Mouse (Mus musculus) layer of hippocampus, postnatal 14 days (tissue): ENCODE results near the gene Dnah2. TPM values are rescaled to one million over a fixed set of nuclear protein-coding genes. Genes with fewer than 3 reads are reported as not detected.

ENCODE experiments used
- DNase-seq, 2 experiments: peaks; one replicate each; pipeline ENCODE4 v3.0.0; 2021 to 2022; ENCODE audit warnings: low spot score in 2 of 2, mixed read lengths in 1 of 2
- total RNA-seq, 2 experiments: library from RNA; stranded (reverse); gene quantifications; 2 replicates each; pipeline ENCODE4 v1.2.3; 2021

The Dnah2 gene
- total RNA-seq, 2 experiments from 2014 or later = 5.8 to 6.3 TPM

DNA sequence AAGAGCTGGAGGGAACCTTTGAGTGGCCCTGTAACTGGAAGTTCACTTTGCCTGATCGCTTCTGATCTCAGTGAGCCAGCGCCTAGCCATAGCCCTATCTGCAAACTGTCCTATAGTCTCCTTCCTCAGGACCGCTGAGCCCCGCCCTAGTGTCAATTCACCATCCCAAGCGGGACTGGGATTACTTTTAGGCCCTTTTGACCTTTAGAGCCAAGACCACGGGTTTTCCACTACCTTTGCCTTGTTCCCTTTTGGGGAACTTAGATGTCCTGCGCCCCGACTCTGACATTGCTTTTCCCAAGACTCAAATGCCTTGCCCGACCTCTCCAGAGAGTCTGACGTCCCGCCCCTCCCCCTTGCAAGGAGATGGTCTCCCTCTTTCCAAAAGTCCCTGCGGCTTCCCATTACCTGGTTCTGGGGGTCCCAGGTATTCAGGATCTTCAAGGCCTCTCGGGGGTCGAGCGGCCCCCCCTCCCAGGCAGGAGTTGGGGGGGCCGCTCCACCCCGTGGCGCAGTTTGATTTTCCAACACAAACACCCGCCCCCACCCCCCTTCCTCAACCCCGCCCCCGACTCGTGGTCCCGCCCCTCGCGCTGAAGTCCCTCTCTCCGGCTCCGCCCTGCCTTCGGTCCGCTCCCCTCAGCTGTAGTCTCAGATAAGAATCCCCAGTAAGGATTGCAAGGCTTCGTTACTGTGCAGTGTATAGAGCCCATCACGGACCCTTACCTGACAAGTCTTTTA is 128.9 kb downstream of the Dnah2 start:
- DNase-seq = no peak

DNA sequence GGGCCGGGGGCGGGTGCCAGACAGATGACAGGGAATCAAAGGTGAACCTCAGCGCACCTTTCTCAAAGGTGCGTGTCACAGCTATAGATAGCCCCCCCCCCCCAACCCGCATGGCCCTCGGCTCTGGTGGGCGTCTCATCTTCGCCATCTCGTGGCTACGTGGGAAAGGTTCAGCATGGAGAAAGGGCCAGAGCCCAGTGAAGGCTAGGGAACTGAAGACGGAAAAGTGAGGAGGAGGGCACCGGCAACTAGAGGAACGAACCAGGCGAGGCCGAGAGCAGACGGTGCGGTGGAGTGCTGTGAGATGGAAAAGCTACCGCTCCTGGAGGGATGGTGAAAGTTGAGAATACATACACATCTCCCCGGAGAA is 129.5 kb downstream of the Dnah2 start:
- no peak for DNase-seq

DNA sequence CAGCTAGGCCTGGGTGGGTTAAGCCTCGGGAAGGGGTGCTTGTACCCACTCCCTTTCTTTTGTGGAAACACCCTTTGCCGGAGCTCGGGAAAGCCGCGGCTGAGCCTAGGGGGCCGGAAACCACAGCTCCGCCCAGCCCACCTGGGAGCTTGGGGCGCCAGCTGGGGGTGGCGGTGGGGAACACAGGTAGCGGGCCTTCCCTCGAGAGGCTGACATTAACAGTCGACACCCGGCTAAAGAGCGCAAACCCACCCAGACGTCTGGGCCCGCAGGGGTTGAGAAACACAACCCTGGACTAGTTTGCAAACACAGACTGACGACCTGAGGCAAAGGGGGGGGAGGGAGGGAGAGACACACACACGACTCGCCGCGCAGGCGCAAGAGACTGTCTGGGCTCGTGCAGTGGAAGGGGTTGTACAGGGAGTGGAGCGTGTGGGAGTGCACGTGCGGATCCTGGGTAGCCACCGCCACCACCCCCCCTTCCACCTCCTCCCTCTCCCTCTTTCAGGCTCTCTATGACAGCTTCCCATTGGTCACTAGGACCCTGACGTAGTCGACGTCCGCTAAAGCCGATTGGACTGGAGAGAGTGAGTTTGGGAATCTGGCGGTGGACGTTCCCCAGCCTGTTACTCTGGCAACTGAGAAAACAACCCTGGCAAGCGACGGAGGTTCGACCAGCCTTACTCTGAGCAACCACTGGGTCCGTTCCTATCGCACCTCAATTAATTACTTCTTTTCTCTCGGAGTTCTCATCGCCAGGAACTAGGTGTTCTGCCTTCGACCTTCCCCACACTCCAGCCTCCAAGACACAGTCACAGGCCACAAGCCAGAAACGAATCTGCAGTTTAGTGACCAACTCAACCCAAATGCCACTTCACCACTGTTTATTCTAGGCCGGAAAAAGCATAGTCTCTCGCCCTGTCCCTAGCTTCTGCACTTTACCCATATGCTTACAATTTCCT is 130.1 kb downstream of the Dnah2 start:
- peak; percentile 85 to 96 for DNase-seq

DNA sequence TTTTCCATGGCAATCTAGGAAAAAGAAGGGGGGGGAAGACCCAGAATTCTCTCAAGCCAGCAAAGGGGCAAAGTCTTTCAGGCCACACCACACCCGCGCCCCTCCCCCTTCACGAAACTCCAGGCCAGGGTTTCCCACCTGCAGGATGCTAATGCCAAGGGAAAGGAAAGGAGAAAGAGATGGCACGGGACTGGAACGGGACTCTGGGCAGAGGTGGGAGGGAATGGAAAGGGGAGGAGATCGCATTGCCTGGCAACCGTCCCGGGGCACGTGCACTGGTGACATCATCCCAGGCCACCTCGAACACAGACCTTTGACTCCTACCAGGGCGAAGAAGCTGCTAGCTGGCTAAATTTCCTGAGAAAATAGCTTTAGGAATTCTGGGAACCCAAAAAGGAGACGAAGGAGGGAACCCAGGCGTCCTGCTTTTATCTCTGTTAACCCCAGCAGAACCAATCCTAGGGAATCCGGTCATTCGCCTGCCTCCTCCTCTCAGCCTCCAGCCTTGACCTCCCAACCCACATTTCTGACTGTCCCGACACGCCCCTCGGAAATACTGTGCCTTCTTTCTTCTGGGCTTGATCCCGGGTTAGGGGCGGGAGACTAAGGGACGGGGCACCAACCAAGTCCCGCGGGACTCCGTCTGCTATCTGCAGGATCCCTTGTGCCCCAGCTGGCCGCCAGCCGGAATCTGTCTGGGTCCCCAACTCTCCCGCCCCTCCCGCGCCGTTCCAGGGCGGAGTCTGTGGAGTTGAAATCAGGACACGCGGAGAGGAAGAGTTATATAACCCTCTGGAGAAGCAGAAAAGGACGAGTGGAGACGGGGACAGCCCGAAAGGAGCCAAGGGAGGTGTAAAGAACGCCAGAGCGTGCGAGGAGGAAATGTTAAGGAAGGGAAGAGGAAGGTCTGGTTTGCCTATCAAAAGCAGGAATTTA is 131.2 kb downstream of the Dnah2 start:
- peak; percentile 92 to 96 for DNase-seq

DNA sequence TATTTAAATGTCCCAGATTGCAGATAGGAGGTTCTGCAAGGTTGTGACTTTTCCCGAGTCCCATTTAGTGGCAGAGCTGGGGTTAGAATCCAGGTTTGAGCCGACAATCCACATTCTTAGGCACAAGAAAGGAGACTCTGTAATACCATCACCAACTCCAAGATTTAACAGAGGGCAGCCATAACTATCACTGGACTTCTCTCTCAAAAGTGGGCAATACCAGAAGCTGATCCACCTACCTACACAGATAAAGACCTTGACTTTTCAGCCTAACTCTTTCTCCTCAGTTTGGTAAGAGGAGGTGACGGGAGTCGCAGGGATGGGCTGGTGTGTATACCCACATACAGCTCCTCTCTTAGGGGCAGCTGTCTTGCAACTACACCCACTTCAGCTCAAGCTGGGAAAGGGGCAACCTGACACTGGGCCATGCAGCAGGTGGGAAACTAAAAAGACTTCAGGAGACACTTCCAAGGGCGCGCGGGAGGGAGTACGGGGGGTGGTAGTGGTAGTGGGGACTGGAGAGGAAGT is 131.9 kb downstream of the Dnah2 start:
- no peak for DNase-seq

DNA sequence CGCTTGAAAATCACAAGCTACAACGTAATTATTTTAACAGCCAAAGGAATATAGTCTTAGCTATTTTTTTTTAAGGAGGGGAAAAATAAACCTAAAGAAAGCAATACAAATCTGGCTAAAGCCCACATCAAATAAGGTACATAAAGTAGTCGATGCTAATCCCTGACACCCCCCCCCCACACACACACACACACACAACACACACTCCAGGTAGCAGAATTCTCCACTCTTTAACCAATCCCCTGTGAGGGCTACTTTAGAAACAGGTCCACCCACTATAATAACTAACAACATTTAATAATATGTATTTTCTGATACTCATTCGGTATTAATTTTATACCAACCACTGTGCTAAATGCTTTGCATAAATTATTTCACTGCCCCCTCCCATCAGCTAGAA is 132.4 kb downstream of the Dnah2 start:
- no peak for DNase-seq

DNA sequence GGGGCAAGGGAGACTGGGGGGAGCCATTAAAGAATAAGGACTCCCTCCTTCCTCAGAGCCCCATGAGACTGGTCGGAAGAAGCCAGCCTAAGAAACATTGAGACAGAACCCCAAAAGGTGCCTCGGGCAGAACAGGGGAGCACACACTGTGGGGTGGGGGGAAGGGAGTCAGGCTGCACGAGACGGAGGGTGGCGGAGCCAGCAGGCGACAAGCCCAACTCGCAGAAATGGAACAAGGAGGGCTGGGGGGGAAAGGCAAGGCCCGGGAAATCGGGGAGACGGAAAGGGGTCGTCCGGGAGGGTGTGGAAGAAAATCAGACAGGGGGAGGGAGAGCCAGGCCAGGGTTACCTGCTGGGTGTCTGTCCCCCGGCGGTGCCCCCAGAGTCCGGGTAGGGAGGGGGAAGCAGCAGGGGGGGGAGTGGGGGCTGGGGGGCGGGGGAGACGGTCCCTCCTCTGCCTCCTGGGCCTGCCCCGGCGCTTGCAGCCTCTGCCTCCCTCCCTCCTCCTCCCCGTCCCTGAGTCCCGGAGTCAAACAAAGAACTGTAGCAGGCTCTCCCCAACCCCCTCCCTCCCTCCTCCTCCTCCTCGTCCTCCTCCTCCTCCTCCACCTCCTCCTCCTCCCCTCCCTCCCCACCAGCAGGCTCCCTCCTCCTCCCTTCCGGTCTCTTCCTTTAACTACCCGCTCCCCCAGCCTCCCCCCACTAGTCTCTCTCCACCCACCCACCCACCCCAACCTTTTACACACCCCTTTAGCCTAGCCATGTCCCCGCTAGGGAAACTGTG is 133.1 kb downstream of the Dnah2 start:
- DNase-seq = peak in 1 of 2 experiments; percentile 63

DNA sequence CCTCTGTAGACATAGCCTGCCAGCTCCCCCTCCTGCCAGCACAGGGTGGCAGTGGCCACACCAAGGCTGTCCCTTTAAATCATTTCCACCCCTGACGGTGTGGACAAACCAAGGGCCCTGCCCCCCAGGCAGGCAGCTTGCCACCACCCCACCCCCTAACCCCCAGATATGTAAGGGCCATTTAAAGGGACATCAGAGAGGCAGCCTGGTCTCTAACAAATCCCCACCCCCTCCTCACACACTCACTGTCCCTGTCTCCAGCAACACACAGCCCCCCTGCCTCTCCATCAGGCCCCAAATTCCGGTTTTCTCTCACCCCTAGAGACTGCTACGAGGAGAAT is 133.6 kb downstream of the Dnah2 start:
- DNase-seq = peak; percentile 59 to 75

DNA sequence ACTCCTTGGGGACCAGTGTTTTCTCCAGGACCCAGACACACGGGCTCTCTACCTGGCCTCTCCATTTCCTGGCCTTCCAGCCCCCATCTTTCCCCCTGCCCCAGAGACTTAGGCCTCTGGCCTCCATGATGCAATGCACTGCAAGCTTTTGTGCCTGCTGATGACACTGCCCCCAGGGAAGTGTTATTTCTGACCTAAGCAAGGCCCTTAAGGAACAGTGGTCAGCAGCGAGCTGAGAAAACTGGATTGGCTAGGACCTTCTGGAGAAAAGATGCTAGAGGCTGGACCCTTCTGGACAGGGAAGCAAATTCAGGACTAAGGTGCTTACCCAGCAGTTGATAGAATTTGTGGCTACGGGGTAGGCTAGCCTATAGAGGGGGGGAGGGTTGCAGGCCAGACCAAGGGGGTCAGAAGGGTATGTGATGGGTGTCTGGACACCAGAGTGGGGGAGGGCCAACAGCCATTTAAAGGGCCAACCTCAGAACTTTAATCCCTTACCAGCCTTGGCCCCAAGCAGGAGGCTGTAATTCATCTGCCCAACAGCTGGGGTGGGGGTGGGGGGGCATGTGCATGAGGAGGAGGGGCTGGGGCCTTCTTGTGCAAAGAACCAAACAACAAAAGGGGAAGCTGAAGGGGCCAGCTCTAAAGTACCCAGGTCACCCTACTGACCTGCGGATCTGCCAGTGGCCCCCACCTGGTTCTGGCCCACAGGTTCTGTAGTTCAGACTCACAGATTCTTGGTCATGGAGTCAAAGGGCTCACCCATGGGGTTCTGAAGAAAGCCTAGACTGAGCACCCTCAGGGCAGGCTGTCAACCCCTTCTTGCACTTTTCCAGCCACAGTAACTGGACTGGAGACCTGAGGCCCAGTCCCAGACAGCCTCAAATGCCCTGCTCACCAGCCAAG is 134.2 kb downstream of the Dnah2 start:
- no peak for DNase-seq

DNA sequence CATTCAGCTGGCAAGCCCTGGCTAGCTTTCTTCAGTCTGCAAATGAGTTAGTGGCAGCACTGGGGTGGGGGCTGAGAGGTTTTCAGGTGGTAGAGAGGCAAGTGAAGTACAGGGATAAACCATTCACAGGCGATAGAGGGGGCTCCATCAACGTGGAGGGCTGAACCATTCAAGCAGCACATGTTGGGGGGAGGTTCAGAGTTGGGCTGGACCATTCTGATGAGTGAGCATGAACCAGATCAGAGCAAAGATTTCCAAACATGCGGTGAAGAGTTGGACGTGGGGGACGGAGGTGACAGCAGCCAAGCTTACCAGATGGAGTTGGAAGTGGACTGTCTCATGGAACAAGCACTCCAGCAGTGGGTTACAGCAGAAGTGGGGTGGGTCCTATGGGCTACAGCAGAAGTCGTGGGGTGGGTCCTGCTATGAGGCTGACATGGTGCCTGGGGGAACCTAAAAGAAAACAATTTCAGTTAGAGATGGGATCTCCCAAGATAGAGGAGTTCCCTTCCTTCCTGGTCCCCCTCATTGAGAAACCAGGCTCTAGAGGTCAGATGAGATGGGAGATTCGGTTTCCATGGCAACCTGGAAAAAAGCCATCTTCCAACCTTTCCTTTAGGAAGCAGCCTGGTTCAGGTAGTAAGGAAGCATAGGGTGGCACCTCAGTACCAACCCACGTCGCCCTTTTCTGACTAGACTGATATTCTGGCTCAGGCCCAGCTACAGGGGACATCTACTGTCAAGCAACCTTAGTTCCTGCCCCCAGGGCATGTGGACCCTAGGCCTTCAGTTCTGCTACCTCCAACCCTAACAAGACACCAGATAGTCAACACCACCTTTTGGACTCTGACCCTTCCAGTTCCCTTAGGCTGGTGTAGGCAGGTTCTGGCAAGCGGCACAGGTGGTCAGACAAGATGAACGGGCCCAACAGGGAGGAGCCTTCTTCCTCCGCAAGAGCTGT is 135.4 kb downstream of the Dnah2 start, which contains the start of gene Kdm6b:
Kdm6b (minus strand) TSS at position 455 of the 961 bp plus-strand sequence.
- DNase-seq = peak; percentile 65 to 76

DNA sequence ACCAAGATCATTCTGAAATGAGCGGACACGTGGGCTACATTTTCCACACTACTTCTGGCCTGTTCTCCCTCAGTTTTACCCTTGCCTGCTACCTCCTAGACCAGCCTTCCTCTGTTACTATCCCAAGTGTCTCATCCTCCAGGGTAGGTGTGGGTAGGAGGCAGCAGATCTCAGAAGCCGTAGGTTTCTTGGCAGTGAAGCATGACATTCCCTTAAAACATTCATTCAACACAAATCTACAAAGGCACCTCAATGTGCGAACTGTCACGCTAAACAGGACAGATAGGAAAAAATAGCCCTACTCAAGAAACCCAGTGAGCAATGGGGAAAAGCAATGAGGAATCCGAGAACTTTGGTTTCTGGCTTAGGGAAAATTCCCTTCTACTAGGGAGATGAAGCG is 136.4 kb downstream of the Dnah2 start:
- DNase-seq = no peak

DNA sequence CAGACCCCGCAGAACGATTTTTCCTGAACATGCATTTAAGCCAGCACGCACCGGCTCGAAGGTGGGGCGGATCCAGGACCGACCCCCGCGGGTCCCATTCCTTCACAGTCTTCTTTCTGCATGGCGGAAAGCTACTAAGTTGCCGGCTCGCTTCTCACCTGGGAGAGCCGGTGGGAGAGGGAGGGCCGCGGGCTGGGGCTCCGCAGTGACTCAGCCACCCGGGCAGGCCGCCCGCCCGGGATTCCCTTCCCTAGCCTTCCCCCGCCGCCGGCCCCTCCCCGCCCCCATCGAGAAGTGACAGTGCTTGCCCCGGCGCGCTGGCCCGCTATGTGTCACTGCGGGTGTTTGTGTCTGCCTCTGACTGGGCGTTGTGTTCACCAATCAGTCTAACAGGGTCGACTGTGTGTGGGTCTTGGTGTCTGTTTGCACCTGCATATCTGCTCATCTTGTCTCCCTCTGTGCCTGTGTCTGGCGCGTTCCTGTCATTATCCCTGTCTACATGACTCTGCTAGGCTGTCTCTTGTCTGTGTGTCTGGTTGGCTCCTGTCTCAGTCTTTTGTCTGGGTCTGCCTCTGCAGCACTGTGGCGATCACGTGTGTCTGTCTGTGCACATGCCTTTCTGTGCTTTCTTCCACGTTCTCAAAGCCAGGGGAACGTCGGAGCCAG is 137.2 kb downstream of the Dnah2 start:
- DNase-seq = peak in 1 of 2 experiments; percentile 51

DNA sequence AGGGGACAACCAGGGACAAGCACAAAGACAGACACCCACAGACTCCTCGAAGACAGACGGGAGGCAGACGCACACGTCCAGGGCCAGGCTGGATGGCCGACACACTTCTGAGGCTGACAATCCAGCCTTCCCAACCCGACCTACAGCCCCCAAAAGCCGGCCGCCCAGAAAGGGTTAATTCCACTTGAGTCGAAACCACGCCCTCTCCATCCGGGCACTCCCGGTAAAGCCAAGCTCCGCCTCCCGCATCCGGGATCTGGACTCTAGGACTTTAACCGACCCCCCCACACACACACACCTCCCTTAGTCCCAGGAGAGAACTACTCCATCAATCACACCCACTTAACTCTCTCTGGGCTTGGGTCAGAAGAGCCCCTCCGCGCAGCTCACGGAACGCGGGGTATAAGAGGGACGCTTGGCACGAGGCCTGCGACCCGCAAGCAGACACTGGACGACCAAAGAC is 137.8 kb downstream of the Dnah2 start:
- DNase-seq = peak; percentile 93 to 96

DNA sequence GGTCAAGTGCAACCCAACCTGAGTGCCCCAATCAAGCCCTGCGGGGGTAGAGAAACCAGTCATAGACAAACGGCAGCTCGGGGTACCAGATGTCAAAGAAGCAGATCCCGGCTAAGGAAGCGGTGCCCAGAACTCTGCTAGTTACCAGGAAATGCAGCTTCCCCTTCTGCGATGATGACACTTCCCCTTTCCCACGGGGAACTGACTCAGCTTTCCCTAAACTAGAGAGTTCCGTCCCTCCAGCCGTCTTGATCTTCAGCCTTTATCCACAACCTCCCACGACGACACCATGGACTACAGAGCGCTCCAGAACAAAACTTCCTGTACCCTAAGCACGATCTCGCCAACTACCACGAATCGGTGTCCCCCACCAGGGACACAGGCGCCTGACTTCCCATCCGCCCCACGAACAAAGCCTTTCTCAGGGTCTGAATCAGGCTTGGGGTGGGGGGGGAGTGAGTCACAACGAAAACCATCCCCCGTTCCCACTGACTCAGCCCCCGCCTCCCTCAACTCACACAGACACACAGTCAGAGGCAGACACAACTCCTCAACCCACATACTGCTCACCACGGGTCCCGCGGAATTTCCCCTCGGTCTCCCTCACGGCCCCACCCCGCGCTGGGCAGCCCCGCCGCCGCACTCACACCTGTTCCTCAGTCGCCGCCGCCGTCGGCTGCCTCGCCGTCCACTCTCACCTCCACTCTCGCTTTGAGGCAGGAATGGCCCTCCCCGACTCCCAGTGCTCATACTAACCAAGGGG is 138.4 kb downstream of the Dnah2 start:
- DNase-seq = peak; percentile 65 to 70

DNA sequence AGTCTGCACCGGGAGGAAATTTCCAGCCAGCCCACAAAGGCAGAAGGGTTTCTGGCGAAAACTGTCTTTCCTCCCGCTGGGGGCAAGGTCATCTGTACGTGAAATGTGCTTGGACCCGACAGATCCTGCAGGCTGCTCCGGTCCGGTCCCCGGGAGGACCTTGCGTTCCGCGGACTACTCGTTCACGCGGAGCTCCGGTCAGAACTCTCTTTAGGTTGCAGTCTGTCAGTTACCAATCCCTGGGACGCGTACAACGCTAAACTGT is 138.9 kb downstream of the Dnah2 start:
- peak in 1 of 2 experiments; percentile 55 for DNase-seq

DNA sequence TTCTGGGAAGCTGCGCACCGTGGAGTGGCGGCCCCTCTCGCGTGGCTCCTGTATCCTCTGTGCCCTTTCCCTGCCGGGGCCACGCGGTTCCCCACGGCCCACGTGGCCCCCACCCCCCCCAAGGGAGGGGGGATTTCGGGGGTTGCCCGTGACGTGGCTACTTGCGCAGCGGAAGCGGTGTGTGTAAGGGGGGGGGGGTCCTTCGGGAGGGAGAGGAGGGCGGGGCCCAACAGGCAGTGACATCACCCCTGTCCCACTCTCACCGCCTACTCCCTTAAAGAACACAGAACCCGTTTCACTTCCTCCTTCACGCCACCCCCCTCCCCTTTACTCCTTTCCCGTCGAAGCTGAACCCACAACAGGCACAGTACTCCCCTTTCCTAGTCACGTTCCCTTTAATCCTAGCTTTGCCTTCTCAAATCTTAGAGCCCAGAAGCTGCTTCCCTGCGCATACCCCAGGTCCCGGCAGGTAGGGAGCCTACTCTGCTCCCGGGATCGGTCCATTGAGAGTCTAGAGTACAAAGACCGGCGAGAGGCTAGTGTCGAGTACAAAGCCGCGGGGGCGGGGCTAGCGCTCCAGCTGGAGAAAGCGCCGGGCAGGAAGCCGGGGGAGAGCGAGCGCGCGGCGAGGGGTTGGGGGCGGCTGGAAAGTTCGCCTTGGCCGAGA is 139.4 kb downstream of the Dnah2 start:
- peak; percentile 80 to 83 for DNase-seq
